Mouse (Mus musculus) T-cell, adult 2 months (primary cell): Measurements from ENCODE around the gene Spcs1.

Source experiments
- DNase-seq: peaks from one replicate; pipeline ENCODE4 v3.0.0; 2022; ENCODE audit warnings: low spot score

Gene Spcs1

GRCm38 (mm10) chr14:31001307-31002205, at the start of gene Spcs1, which contains the start of gene Glt8d1:
TSS of gene Spcs1 (minus strand) at chr14:31001672.
TSS of gene Glt8d1 (plus strand) at chr14:31001400.
- DNase-seq: peak; percentile 84

GRCm38 (mm10) chr14:31045817-31046216, 44.3 kb upstream of the Spcs1 start:
- no peak for DNase-seq

- DNase-seq: no peak
Observed at GRCm38 (mm10) chr14:31045296-31045695, 43.8 kb upstream of the Spcs1 start.

GRCm38 (mm10) chr14:31025785-31026184, 24.3 kb upstream of the Spcs1 start:
- peak; percentile 45 for DNase-seq

- no peak for DNase-seq
Observed at GRCm38 (mm10) chr14:31022579-31022978, 21.1 kb upstream of the Spcs1 start.

GRCm38 (mm10) chr14:31019331-31020205, 18.1 kb upstream of the Spcs1 start:
- peak; percentile 92 for DNase-seq

GRCm38 (mm10) chr14:31018860-31019291, 17.4 kb upstream of the Spcs1 start, which contains the start of the genes Pbrm1 and Gnl3:
TSS of gene Pbrm1 (plus strand) at chr14:31019138.
TSS of gene Gnl3 (minus strand) at chr14:31019152.
- DNase-seq: peak; percentile 97

GRCm38 (mm10) chr14:31017854-31018253, 16.4 kb upstream of the Spcs1 start:
- peak; percentile 45 for DNase-seq

GRCm38 (mm10) chr14:31016063-31016462, 14.6 kb upstream of the Spcs1 start:
- no peak for DNase-seq

GRCm38 (mm10) chr14:31013928-31014327, 12.5 kb upstream of the Spcs1 start:
- DNase-seq: no peak

GRCm38 (mm10) chr14:31011588-31011987, 10.1 kb upstream of the Spcs1 start:
- DNase-seq: no peak

GRCm38 (mm10) chr14:31006779-31007178, 5.3 kb upstream of the Spcs1 start:
- DNase-seq: no peak

- DNase-seq: no peak
Observed at GRCm38 (mm10) chr14:31004527-31004926, 3.1 kb upstream of the Spcs1 start.

GRCm38 (mm10) chr14:31000816-31001306, 611 bp downstream of the Spcs1 start:
- DNase-seq: no peak

- DNase-seq: no peak
Observed at GRCm38 (mm10) chr14:31000356-31000755, 1.1 kb downstream of the Spcs1 start.

- no peak for DNase-seq
Observed at GRCm38 (mm10) chr14:30996417-30996816, 5.1 kb downstream of the Spcs1 start.

GRCm38 (mm10) chr14:30976222-30976621, 25.2 kb downstream of the Spcs1 start:
- DNase-seq: no peak

GRCm38 (mm10) chr14:30974204-30974603, 27.3 kb downstream of the Spcs1 start:
- DNase-seq: no peak

GRCm38 (mm10) chr14:30960366-30960765, 41.1 kb downstream of the Spcs1 start:
- no peak for DNase-seq

GRCm38 (mm10) chr14:30959031-30959430, 42.4 kb downstream of the Spcs1 start:
- DNase-seq: no peak

GRCm38 (mm10) chr14:30958517-30958916, 43.0 kb downstream of the Spcs1 start:
- DNase-seq: no peak

GRCm38 (mm10) chr14:30951154-30951825, 50.2 kb downstream of the Spcs1 start, which contains the start of gene Nek4:
TSS of gene Nek4 (plus strand) at chr14:30951377.
- DNase-seq: peak; percentile 96
